Mouse (Mus musculus): ENCODE data around the gene Slc46a1. TPM values are rescaled to one million over a fixed set of nuclear protein-coding genes. Genes with fewer than 3 reads are reported as not detected.

Slc46a1 gene
- polyA plus RNA-seq, 2 experiments = 14.8 to 19.9 TPM

DNA sequence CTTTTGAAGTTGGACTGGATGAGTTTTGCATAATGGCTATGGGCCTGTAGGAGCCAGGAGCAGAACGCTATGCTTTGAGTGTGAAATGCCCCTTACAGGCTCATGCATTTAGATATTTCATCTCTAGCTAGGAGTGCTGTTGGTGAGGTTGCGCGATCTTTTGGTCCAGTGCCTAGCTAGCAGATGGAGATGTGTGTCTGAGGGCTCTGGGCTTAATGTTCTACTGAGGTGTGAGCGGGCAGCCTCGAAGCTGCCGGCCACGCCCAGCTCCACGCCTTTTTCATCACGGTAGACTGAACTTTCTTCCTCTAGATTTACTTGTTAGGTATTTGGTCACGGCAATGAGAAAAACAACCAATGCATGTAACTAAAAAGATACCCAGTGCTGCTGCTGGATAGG is 34.3 kb upstream of the Slc46a1 start:
- no peak for ATAC-seq (ENCODE audit: low FRiP score, low read depth)
- TF ChIP-seq POLR2A (IDR thresholded peaks at IDR 0.05; ENCODE audit: borderline replicate concordance, extremely low read depth, insufficient read depth, insufficient read length) = no peak
- Histone ChIP-seq H3K27me3 (ENCODE audit: control insufficient read depth, insufficient read depth, low read length) (no peaks in the 10 kb centered on the region), H3K9me3 (ENCODE audit: control insufficient read depth, low read length) (no peaks in the 10 kb centered on the region), H3K27ac (replicated peaks; ENCODE audit: low read depth, low read length) (no peak overlapping the region), H3K4me2 (replicated peaks; ENCODE audit: low read depth, low read length, severe bottlenecking) (no peak overlapping the region), H3K36me3 (ENCODE audit: control insufficient read depth, insufficient read depth, low read length) (no peaks in the 10 kb centered on the region), H3K4me1 (ENCODE audit: control insufficient read depth, insufficient read depth, low read length) (peaks cover 6% of the 10 kb centered on the region), H3K9ac (ENCODE audit: low read depth, low read length, severe bottlenecking) (no peak overlapping the region), H3K4me3 (replicated peaks; ENCODE audit: low read length) (no peak overlapping the region)
- WGBS = 88% methylated on average over 10 of the region's 10 CpGs
- no peak for DNase-seq (ENCODE audit: low spot score)

DNA sequence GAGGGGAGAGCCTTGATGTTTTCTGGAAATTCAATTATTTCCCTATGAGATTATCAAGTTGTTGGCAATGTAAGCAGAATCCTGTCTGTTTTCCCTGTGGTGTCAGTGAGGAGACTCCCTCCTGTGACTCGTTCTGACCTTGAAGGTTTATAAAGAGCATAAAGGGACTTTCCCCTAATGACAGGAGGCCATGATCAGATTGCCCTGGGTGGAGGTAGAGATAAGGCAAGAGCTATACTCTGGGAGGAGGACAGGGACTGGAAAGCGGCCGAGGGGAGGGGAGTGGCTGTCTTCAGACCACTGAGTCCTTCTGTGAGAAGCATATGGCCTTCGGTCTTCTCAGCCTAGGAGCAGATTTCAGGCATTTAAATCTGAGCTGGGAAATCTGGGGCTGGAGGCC is 31.4 kb upstream of the Slc46a1 start:
- WGBS = 46% methylated on average over 4 of the region's 4 CpGs
- H3K27ac ChIP-seq (replicated peaks; ENCODE audit: low read depth, low read length) = no peak overlapping the region
- no peak overlapping the region for H3K4me3 ChIP-seq (replicated peaks; ENCODE audit: low read length)
- no peak for TF ChIP-seq POLR2A (IDR thresholded peaks at IDR 0.05; ENCODE audit: borderline replicate concordance, extremely low read depth, insufficient read depth, insufficient read length)
- no peaks in the 10 kb centered on the region for H3K9me3 ChIP-seq (ENCODE audit: control insufficient read depth, low read length)
- DNase-seq (ENCODE audit: low spot score) = no peak
- ATAC-seq (ENCODE audit: low FRiP score, low read depth) = no peak
- H3K4me2 ChIP-seq (replicated peaks; ENCODE audit: low read depth, low read length, severe bottlenecking) = no peak overlapping the region
- no peaks in the 10 kb centered on the region for H3K27me3 ChIP-seq (ENCODE audit: control insufficient read depth, insufficient read depth, low read length)
- H3K4me1 ChIP-seq (ENCODE audit: control insufficient read depth, insufficient read depth, low read length) = peaks cover 6% of the 10 kb centered on the region
- H3K9ac ChIP-seq (ENCODE audit: low read depth, low read length, severe bottlenecking) = no peak overlapping the region
- no peaks in the 10 kb centered on the region for H3K36me3 ChIP-seq (ENCODE audit: control insufficient read depth, insufficient read depth, low read length)

- no peak overlapping the region; the same call in 1 of the 2 replicates for H3K27ac ChIP-seq (replicated peaks; ENCODE audit: low read depth, low read length)
Measured at GRCm38 (mm10) chr11:78435776-78436349, 29.6 kb upstream of the Slc46a1 start.

DNA sequence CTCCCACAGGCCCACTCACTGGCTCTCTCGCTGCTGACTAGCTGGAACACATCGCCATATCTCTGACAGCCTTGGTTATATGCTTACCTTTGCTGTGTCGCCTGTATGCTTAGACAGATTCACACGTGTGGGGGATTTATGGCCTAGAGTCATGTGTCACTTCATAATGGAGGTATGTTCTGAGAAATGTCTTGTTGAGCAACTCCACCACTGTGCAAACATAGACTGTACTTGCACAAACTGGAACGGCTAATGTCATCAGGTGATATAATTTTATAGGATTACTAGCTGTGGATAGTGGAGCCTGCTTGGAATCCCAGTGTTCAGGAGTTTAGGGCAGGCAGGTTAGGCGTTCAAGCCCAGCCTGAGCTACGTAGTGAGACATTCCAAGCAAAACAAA is 28.3 kb upstream of the Slc46a1 start:
- WGBS = 86% methylated on average over 7 of the region's 7 CpGs
- H3K4me1 ChIP-seq (ENCODE audit: control insufficient read depth, insufficient read depth, low read length) = peaks cover 6% of the 10 kb centered on the region
- ATAC-seq (ENCODE audit: low FRiP score, low read depth) (no peak), DNase-seq (ENCODE audit: low spot score) (no peak)
- no peak overlapping the region for H3K4me2 ChIP-seq (replicated peaks; ENCODE audit: low read depth, low read length, severe bottlenecking)
- no peak for TF ChIP-seq POLR2A (IDR thresholded peaks at IDR 0.05; ENCODE audit: borderline replicate concordance, extremely low read depth, insufficient read depth, insufficient read length)
- no peak overlapping the region for H3K9ac ChIP-seq (ENCODE audit: low read depth, low read length, severe bottlenecking)
- no peaks in the 10 kb centered on the region for H3K27me3 ChIP-seq (ENCODE audit: control insufficient read depth, insufficient read depth, low read length)
- H3K27ac ChIP-seq (replicated peaks; ENCODE audit: low read depth, low read length) = no peak overlapping the region
- H3K36me3 ChIP-seq (ENCODE audit: control insufficient read depth, insufficient read depth, low read length) = no peaks in the 10 kb centered on the region
- no peak overlapping the region for H3K4me3 ChIP-seq (replicated peaks; ENCODE audit: low read length)
- H3K9me3 ChIP-seq (ENCODE audit: control insufficient read depth, low read length) = no peaks in the 10 kb centered on the region

More at GRCm38 (mm10) chr11:78435776-78436349, 29.6 kb upstream of the Slc46a1 start:
- TF ChIP-seq POLR2A (IDR thresholded peaks at IDR 0.05; ENCODE audit: borderline replicate concordance, extremely low read depth, insufficient read depth, insufficient read length) = no peak
- peak overlapping the region; percentile 8; the same call in 1 of the 2 replicates for H3K4me2 ChIP-seq (replicated peaks; ENCODE audit: low read depth, low read length, severe bottlenecking)
- WGBS = 5% methylated on average over 19 of the region's 19 CpGs
- no peaks in the 10 kb centered on the region for H3K9me3 ChIP-seq (ENCODE audit: control insufficient read depth, low read length)
- DNase-seq (ENCODE audit: low spot score) (peak; percentile 52), ATAC-seq (ENCODE audit: low FRiP score, low read depth) (peak; percentile 37; the same call in 1 of the 2 replicates)
- no peak overlapping the region for H3K4me3 ChIP-seq (replicated peaks; ENCODE audit: low read length)
- no peaks in the 10 kb centered on the region for H3K36me3 ChIP-seq (ENCODE audit: control insufficient read depth, insufficient read depth, low read length)
- H3K9ac ChIP-seq (ENCODE audit: low read depth, low read length, severe bottlenecking) = no peak overlapping the region
- H3K4me1 ChIP-seq (ENCODE audit: control insufficient read depth, insufficient read depth, low read length) = peaks cover 6% of the 10 kb centered on the region
- H3K27me3 ChIP-seq (ENCODE audit: control insufficient read depth, insufficient read depth, low read length) = no peaks in the 10 kb centered on the region

- DNase-seq (ENCODE audit: low spot score) = no peak
- Histone ChIP-seq H3K27me3 (ENCODE audit: control insufficient read depth, insufficient read depth, low read length) (no peaks in the 10 kb centered on the region), H3K36me3 (ENCODE audit: control insufficient read depth, insufficient read depth, low read length) (no peaks in the 10 kb centered on the region), H3K4me1 (ENCODE audit: control insufficient read depth, insufficient read depth, low read length) (peaks cover 6% of the 10 kb centered on the region), H3K27ac (replicated peaks; ENCODE audit: low read depth, low read length) (no peak overlapping the region), H3K9me3 (ENCODE audit: control insufficient read depth, low read length) (no peaks in the 10 kb centered on the region), H3K9ac (ENCODE audit: low read depth, low read length, severe bottlenecking) (no peak overlapping the region), H3K4me2 (replicated peaks; ENCODE audit: low read depth, low read length, severe bottlenecking) (no peak overlapping the region), H3K4me3 (replicated peaks; ENCODE audit: low read length) (no peak overlapping the region)
- WGBS = 75% methylated on average over 3 of the region's 3 CpGs
- no peak for ATAC-seq (ENCODE audit: low FRiP score, low read depth)
- no peak for TF ChIP-seq POLR2A (IDR thresholded peaks at IDR 0.05; ENCODE audit: borderline replicate concordance, extremely low read depth, insufficient read depth, insufficient read length)
Measured at GRCm38 (mm10) chr11:78438399-78438930, 27.0 kb upstream of the Slc46a1 start.
